In the genomic region with DNA sequence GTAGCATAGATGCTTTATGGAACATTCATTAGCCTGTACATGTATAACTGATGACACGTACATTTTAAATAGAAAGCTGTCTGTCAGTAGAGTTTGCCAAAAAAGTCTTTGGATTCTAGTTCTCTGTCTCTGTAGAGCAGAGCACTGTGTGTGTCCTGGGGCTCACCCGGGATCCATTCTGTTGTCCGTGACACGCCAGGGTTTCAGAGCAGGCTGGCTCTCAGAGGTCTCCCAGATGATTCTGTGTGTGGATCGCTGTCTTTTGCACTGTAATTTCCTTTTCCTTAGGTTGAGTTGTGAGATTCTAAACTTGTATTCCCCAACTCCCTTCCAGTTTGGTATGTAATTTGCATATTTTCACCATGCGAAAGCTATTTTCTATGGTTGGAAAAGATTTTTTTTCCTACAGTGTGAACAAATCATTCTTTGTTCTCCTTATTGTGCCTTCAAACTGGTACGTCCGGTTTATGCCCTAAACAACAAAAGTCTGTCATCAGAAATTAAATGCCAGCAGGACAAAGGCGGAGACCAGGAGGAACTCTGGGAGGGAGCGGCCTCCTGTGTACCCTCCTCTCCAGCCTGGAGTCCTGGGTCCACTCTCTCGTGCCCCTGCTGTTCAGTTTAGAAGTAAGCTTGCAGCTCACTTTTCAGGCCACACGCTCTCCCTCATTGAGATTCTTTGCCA, we compare ENCODE assay signal across 9 mouse cellular contexts. TPM values are rescaled to one million over a fixed set of nuclear protein-coding genes. Genes with fewer than 3 reads are reported as not detected.
DNase-seq lines count a peak whose midpoint lies in the region; ATAC-seq and TF ChIP-seq lines count a peak whose summit lies in the region.
"Had no signal": no experiment of that assay in that cellular context is flagged by ENCODE, and none has a peak within 500 bp of the region (broad histone marks: within the 10 kb centered on the region; RNA-seq: fewer than 3 reads in every experiment).

No protein-coding gene starts in this region.

- intact Hi-C loops in left cerebral cortex, adult 2 months (cut with DNase I): no loop called here
- intact Hi-C loops in left cerebral cortex, postnatal 14 days (cut with DNase I): no loop called here

- no peak overlapping the region for H3K4me3 ChIP-seq in left cerebral cortex, adult 2 months
- H3K4me3 ChIP-seq in embryonic facial prominence, embryonic 12.5 days: no peak overlapping the region
- no peak overlapping the region for H3K4me3 ChIP-seq in kidney, postnatal 0 days (replicated peaks; ENCODE audit: low read depth, low read length)
- H3K4me3 ChIP-seq in midbrain, postnatal 0 days (ENCODE audit: low read depth, low read length): no peak overlapping the region
- H3K4me3 ChIP-seq: myocyte had no signal

- DNase-seq in left cerebral cortex, adult 2 months (ENCODE audit: extremely low spot score in 1 of 2, low spot score in 2 of 2): no peak
- no peak for DNase-seq in left cerebral cortex, postnatal 14 days (ENCODE audit: low spot score in 2 of 2)
- DNase-seq in kidney, postnatal 0 days (ENCODE audit: low spot score): peak; percentile 46
- peak; percentile 8 for DNase-seq in midbrain, postnatal 0 days (ENCODE audit: low spot score)
- DNase-seq in cerebellum, adult 11 months: no peak
- no peak for DNase-seq in frontal cortex, postnatal 14 days (ENCODE audit: low spot score in 2 of 2)
- DNase-seq in c-Kit-positive CD71-positive TER-119-positive erythroid progenitor cells, embryonic 14.5 days (ENCODE audit: low spot score): no peak

- 0 out of 2 replicates have a peak overlapping the region, but pooled peaks have one; percentile 9 for H3K4me2 ChIP-seq in embryonic facial prominence, embryonic 12.5 days (replicated peaks)
- H3K4me2 ChIP-seq in kidney, postnatal 0 days (ENCODE audit: low read length): 0 out of 2 replicates have a peak overlapping the region, but pooled peaks have one; percentile 3
- no peak overlapping the region for H3K4me2 ChIP-seq in midbrain, postnatal 0 days (ENCODE audit: low read depth, low read length, poor library complexity, severe bottlenecking)

- peak overlapping the region; percentile 57 for H3K27ac ChIP-seq in left cerebral cortex, adult 2 months
- H3K27ac ChIP-seq in embryonic facial prominence, embryonic 12.5 days: peak overlapping the region; percentile 90
- peak overlapping the region; percentile 70 for H3K27ac ChIP-seq in kidney, postnatal 0 days
- no peak overlapping the region for H3K27ac ChIP-seq in midbrain, postnatal 0 days (ENCODE audit: low read depth, low read length)

- H3K4me1 ChIP-seq in embryonic facial prominence, embryonic 12.5 days: peaks cover 35% of the 10 kb centered on the region
- H3K4me1 ChIP-seq in kidney, postnatal 0 days (replicated peaks; ENCODE audit: insufficient read depth, low read length): no peaks in the 10 kb centered on the region; the same call in 1 of the 2 replicates
- no peaks in the 10 kb centered on the region for H3K4me1 ChIP-seq in midbrain, postnatal 0 days (ENCODE audit: insufficient read depth, low read length)

- TF ChIP-seq CTCF in left cerebral cortex, adult 2 months (IDR thresholded peaks at IDR 0.05): no peak
- TF ChIP-seq CTCF in kidney, postnatal 0 days (IDR thresholded peaks at IDR 0.05; ENCODE audit: low read depth): peak; percentile 35; the same call in 1 of the 2 replicates
- TF ChIP-seq CTCF in midbrain, postnatal 0 days (IDR thresholded peaks at IDR 0.05): no peak

- ATAC-seq in embryonic facial prominence, embryonic 12.5 days (ENCODE audit: insufficient number of reproducible peaks, insufficient read depth, low FRiP score, low TSS enrichment): peak; percentile 64; the same call in 1 of the 2 replicates
- no peak for ATAC-seq in kidney, postnatal 0 days (replicated peaks; ENCODE audit: low FRiP score, low read depth)
- ATAC-seq in midbrain, postnatal 0 days (ENCODE audit: low FRiP score): no peak

- H3K36me3 ChIP-seq in embryonic facial prominence, embryonic 12.5 days: no peaks in the 10 kb centered on the region
- no peaks in the 10 kb centered on the region for H3K36me3 ChIP-seq in kidney, postnatal 0 days (ENCODE audit: insufficient read depth, low read length)
- no peaks in the 10 kb centered on the region for H3K36me3 ChIP-seq in midbrain, postnatal 0 days (ENCODE audit: insufficient read depth, low read length)

- no peak overlapping the region; the same call in 1 of the 2 replicates for H3K9ac ChIP-seq in embryonic facial prominence, embryonic 12.5 days
- no peak overlapping the region for H3K9ac ChIP-seq in kidney, postnatal 0 days (ENCODE audit: low read depth, low read length)
- no peak overlapping the region for H3K9ac ChIP-seq in midbrain, postnatal 0 days (replicated peaks; ENCODE audit: low read length, poor library complexity, severe bottlenecking)

- no peaks in the 10 kb centered on the region for H3K27me3 ChIP-seq in embryonic facial prominence, embryonic 12.5 days
- H3K27me3 ChIP-seq in kidney, postnatal 0 days (ENCODE audit: insufficient read depth, low read length): no peaks in the 10 kb centered on the region
- H3K27me3 ChIP-seq in midbrain, postnatal 0 days (ENCODE audit: insufficient read depth, low read length): no peaks in the 10 kb centered on the region

- no peaks in the 10 kb centered on the region for H3K9me3 ChIP-seq in embryonic facial prominence, embryonic 12.5 days
- H3K9me3 ChIP-seq in kidney, postnatal 0 days (replicated peaks; ENCODE audit: low read length): no peaks in the 10 kb centered on the region
- no peaks in the 10 kb centered on the region for H3K9me3 ChIP-seq in midbrain, postnatal 0 days (ENCODE audit: low read length)

- WGBS in embryonic facial prominence, embryonic 12.5 days: 32% methylated on average over 12 of the region's 12 CpGs
- WGBS in kidney, postnatal 0 days: 60% methylated on average over 12 of the region's 12 CpGs
- 34% methylated on average over 12 of the region's 12 CpGs for WGBS in midbrain, postnatal 0 days

RNA-seq across cellular contexts. Expression of gene Bcas3, which starts 39.4 kb away (rescaled TPM):
- 10 to 100 TPM; 69.1 to 73.0 TPM for total RNA-seq in left cerebral cortex, adult 2 months (2021)
- 10 to 100 TPM; 58.3 to 59.5 TPM for total RNA-seq in left cerebral cortex, postnatal 14 days (2021)
- polyA plus RNA-seq in embryonic facial prominence, embryonic 12.5 days (2016; fragmentation: Nextera tagmentation; extraction: Ambion mirVana): 28.7 and 31.6 TPM in 2 replicates
- polyA plus RNA-seq in kidney, postnatal 0 days (2015; fragmentation: Nextera tagmentation; extraction: Ambion mirVana): 29.7 and 31.5 TPM in 2 replicates
- total RNA-seq in midbrain, postnatal 0 days (2014; rRNA removed): 34.7 and 36.3 TPM in 2 replicates
- 28.4 and 32.7 TPM in 2 replicates for polyA plus RNA-seq in midbrain, postnatal 0 days (2015; fragmentation: Nextera tagmentation; extraction: Ambion mirVana)

Comparison
In these comparisons a context has a peak if more than half of its experiments do, and no peak if none do; other contexts are left out.
1. DNase-seq: peak in kidney, postnatal 0 days (single experiment) and midbrain, postnatal 0 days (single experiment); none in left cerebral cortex, adult 2 months (0 of 2), left cerebral cortex, postnatal 14 days (0 of 2), cerebellum, adult 11 months (single experiment), frontal cortex, postnatal 14 days (0 of 2) and c-Kit-positive CD71-positive TER-119-positive erythroid progenitor cells, embryonic 14.5 days (single experiment).